Mouse (Mus musculus) thymus, adult 2 months (tissue): ENCODE measurements around the gene Aen.

Experiments used
- CTCF ChIP-seq: fragments of 200-500 bp; IDR thresholded peaks from 2 replicates; pipeline ENCODE4 v1.5.1; 2012; ENCODE audit warnings: mild to moderate bottlenecking, control low read depth, low read length, moderate library complexity, borderline replicate concordance; ENCODE audit not compliant: control insufficient read depth, poor library complexity, insufficient read depth; ENCODE audit errors: extremely low read depth
- POLR2A ChIP-seq: fragments of 200-500 bp; IDR thresholded peaks from 2 replicates; pipeline ENCODE4 v1.6.1; 2012; ENCODE audit warnings: mild to moderate bottlenecking, low read length, control low read depth, moderate library complexity; ENCODE audit not compliant: control insufficient read depth, poor library complexity, insufficient read depth; ENCODE audit errors: extremely low read depth

DNA sequence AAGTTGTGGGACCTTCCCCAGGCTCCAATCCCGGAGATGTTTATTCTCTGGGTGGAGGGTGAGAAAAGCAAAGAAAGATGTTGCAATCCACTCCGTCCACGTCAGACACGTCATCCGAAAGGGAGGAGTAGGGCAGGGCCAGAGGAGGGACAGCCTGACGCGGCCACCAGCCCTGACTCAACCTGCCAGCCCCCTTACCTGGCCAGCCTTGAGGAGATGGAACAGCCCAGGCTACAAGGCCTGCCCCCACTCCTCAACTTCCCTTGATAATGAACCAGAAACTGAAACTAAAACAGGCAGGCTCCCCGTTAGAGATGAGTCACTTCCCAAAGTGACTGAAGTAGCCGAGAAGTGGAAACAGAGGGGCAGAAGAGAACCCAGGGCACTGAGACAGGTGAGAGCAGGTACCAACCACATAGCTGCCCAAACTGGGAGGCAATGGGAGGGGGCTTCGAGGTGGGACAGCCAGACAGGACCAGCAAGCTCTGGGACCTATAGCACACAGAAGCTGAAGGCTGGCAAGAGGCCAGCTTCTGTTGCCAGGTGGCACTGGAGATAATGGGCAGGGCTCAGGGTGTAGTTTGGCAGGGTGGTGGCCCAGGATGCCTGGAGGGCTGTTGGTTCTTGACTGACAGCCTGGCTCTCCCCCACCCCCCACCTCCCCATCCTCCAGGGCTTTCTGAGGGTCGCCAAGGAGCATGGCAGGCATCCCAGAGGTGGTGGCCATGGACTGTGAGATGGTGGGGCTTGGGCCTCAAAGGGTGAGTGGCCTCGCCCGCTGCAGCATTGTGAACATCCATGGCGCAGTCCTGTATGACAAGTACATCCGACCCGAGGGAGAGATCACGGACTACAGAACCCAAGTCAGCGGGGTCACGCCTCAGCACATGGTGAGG lies 18.2 kb downstream of the Aen start:
- TF ChIP-seq POLR2A (no peak), CTCF (no peak)
